Mouse (Mus musculus) Patski (cell line): ENCODE measurements around the gene Pla2g1b. TPM values are rescaled to one million over a fixed set of nuclear protein-coding genes. Genes with fewer than 3 reads are reported as not detected.

Experiments used
- ATAC-seq: fragments of 100-300 bp; one replicate; pipeline ENCODE4 v1.8.0; 2021
- CTCF ChIA-PET: fragments of 350-600 bp; sonication (Branson Sonifier 250); formaldehyde crosslinking; loops from one replicate; lab custom pipeline; 2022; ENCODE audit warnings: inconsistent platforms; lab: Charles Lee
- POLR2A ChIA-PET: fragments of 350-600 bp; sonication (Branson Sonifier 250); formaldehyde crosslinking; loops from one replicate; lab custom pipeline; 2022; ENCODE audit warnings: antibody characterized with exemption, inconsistent platforms; lab: Charles Lee
- DNase-seq: peaks from one replicate; pipeline ENCODE4 v3.0.0-alpha.2; 2011; ENCODE audit warnings: low read depth, low spot score
- H3K27me3 ChIP-seq: fragments of 371-371 bp; one replicate; pipeline ENCODE4 v1.5.1; 2021
- CTCF ChIP-seq: fragments of 100-300 bp; IDR thresholded peaks from one replicate; pipeline ENCODE4 v1.5.1; 2021
- in situ Hi-C: fragments of 300-500 bp; cut with MboI; formaldehyde crosslinking; loops from 3 replicates; pipeline ENCODE4 v1.11.1; 2018; ENCODE audit warnings: low pct_unique_long_range_greater_than_20kb, mixed read lengths
- polyA plus RNA-seq: library from polyadenylated mRNA; unstranded; gene quantifications from one replicate; pipeline ENCODE4 v1.2.3, GENCODE M21; 2021

Gene Pla2g1b
- polyA plus RNA-seq, 1 experiment from 2014 or later = not detected

DNA sequence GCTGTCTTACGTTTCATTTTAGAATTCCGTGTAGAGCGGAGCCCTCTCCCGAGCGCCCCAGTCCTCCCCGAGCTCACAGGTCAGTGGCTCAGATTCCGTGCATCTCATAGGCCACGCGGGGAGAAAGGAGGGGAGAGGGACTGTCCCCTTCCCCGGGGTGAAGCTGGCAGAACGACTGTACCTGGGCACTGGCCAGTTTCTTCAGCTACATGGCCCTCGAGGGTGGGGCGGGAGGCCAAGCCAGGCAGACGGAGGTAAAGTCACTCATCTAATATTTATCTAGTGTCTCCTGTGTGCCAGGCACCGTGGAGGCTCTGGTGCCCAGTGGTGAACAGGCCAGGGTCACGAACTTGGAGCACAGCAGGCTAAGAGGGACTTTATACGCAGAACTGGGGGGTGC is 19.0 kb upstream of the Pla2g1b start:
- ATAC-seq (no peak), DNase-seq (no peak)
- TF ChIP-seq CTCF = no peak
- POLR2A ChIA-PET = no interaction called here
- CTCF ChIA-PET = no interaction called here
- H3K27me3 ChIP-seq = no peaks in the 10 kb centered on the region
- in situ Hi-C loops = no loop called here

DNA sequence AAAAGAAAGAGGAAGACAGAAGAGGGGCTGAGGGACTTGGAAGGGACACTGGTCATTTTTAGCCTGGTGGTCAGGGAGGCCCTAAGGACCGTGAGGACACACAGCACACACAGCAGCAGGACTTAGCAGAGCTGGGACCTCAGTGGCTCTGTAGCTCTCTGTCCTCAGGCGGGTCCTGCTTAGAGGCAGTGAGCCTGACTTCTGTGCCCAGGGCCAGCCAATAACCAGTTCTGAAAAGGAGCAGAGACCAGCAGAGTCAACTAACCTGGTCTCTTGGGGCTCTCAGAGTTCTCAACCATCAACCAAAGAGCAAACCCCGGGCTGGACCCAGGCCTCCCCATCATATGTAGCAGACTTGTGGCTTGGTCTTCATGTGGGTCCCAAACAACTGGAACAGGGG is 16.8 kb upstream of the Pla2g1b start:
- no peaks in the 10 kb centered on the region for H3K27me3 ChIP-seq
- POLR2A ChIA-PET = interaction anchor here (0.6 kb wide), 1 partner anchor 97 kb away, joined by 3 read pairs; no protein-coding TSS in a partner anchor
- CTCF ChIA-PET = interaction anchor here (1.1 kb wide), 1 partner anchor 18 kb away, joined by 4 read pairs; no protein-coding TSS in a partner anchor
- DNase-seq = no peak
- TF ChIP-seq CTCF = no peak
- ATAC-seq = no peak
- in situ Hi-C loops = no loop called here

DNA sequence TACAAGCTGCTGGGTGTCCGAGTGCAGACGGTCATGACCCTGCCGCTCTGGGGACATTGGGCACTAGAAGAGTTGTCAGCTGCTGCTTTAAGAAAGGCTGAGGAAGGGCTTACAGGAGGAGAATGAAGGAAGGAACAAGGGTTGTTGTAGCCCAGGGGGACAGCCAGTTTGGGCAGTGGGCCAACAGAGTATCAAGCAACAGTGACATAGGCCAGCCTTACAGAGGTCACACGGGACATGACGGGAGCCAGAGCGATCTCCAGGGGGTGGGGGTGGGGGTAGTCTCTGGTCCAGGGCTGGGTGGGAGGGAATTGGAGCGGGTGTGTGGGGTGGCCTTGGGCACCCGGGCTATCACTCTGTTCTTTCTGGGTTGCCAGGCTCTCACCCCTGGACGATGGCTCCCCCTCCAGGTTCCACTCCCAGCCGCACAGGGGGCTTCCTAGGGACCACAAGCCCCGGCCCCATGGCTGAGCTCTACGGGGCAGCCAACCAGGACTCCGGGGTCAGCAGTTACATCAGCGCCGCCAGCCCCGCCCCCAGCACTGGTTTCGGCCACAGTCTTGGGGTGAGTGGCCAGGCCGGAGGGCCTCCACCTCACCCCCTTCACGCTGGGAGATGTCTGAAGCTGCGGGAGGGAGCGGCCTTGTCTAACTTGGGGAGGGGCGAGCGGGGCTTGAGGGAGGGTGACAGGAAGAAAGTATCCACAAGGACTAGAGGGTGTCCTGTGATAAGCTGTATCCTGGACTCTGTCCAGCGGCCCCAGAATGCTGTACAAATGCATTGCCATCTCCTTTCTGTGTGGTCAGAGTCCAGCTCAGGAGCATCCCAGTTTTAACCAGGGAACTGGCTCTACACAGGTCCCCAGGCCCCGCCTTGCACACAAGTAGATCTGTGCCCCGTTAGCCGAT is 15.4 kb upstream of the Pla2g1b start:
- ATAC-seq (no peak), DNase-seq (no peak)
- no peak for TF ChIP-seq CTCF
- in situ Hi-C loops = no loop called here
- H3K27me3 ChIP-seq = no peaks in the 10 kb centered on the region
- POLR2A ChIA-PET = no interaction called here
- CTCF ChIA-PET = no interaction called here

DNA sequence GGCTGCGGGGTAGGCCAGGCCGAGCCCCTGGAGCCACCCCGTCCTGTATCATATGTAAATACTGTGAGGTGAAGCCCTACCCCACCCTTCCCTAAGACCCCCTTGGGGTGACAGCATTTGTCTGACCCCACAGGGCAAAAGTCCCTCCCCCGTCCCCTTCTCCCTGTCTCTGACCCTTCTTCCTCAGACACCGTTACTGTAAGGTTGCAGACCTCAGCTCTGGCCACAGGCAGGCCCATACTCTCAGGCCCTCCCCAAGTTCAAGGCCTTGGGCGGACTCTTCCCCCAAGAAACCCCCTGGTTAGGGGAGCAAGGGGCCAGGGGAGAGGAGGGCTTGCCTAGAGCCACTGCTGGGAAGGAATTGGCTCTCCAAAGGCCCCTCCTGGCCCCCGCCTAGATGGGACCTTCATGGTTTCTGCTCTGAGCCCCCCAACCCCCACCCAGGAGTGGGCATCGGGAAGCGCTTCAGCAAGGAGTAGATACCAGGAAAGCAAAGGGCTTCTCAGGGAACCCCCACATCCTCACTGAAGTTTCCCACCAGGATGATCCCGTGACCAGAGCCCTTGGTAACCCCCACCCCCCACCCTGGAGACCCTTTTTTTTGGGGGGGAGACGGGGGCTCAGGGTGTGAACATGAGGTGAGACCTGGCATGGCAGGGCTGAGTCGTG is 11.5 kb upstream of the Pla2g1b start:
- CTCF ChIA-PET = no interaction called here
- TF ChIP-seq CTCF = no peak
- no peak for DNase-seq
- no peak for ATAC-seq
- in situ Hi-C loops = no loop called here
- POLR2A ChIA-PET = no interaction called here
- no peaks in the 10 kb centered on the region for H3K27me3 ChIP-seq

DNA sequence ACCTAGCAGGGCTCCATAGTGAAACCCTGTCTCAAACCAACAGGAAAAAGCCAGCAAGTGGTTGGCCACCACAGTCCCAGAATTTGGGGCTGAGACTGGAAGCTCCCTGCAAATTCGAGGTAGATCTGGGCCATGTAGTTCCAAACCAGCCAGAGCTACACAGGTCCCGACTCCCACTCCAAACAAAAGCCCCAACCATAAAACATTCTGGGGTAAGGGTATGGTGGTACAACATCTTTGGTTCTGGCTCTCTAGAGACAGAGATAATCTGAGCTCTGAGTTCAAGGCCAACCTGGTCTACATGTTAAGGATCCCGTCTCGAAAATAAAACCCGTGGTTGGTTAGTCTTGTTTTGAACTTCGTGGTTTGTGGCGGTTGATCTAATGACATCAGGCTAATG is 10.2 kb upstream of the Pla2g1b start:
- H3K27me3 ChIP-seq = no peaks in the 10 kb centered on the region
- POLR2A ChIA-PET = no interaction called here
- DNase-seq (no peak), ATAC-seq (no peak)
- TF ChIP-seq CTCF = no peak
- in situ Hi-C loops = no loop called here
- CTCF ChIA-PET = no interaction called here

DNA sequence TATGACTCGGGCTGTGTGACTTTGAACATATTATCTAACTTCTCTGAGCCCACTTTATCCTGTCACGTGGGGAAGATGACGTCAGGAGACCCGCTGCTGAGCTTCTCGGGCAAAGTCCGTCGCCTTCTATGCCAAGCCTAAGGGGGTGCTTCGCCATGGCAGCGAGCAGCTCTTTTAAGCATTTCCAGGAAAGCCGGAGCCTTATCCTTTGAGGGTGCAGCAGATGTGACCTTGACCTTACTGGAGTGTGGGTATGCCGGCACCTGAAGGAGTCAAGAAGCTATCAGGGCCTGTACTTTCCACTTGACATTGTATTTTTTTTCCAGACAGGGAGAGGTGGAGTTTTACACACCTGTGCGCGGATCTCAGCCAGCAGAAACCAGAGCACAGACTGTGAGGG is 7.1 kb upstream of the Pla2g1b start:
- no peak for TF ChIP-seq CTCF
- POLR2A ChIA-PET = no interaction called here
- in situ Hi-C loops = no loop called here
- no peaks in the 10 kb centered on the region for H3K27me3 ChIP-seq
- no peak for DNase-seq
- CTCF ChIA-PET = interaction anchor here (1.1 to 2.0 kb wide), 2 partner anchors 12 to 14 kb away, joined by 3 to 7 read pairs; no protein-coding TSS in a partner anchor
- no peak for ATAC-seq

DNA sequence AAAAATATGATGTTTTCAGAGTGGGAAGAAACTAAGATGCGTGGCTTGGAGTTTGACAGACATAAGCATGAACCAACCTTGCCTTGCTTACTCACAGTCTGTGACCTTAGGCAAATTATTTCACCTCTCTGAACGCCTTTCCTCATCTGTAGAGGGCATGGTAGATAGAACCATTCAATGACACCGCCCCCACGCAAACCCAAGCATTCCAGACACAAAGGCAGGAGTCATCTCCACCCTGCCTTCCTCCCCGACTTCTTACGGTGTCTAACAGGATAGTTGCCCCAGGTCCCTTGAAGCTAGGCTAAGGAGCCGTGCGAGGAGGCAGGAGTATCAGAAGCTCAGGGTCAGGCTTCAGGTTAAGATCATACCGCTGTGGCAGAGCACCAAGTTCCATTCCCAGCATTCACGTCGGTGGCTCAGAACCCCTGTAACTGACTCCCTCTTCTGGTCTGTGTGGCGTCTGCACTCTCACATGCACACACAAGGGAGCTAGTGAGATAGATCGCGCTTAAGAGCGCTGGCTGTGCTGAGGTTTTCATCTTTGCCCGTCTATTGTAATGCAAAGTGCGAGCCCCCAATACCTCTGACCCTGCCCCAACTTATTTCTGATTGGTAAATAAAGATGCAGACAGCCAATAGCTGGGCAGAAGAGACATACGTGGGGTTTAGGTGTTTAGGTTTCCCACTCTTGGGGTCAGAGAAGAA is 1.5 kb upstream of the Pla2g1b start:
- ATAC-seq (no peak), DNase-seq (no peak)
- in situ Hi-C loops = no loop called here
- POLR2A ChIA-PET = no interaction called here
- CTCF ChIA-PET = interaction anchor here (1.0 kb wide), 1 partner anchor 10 kb away, joined by 3 read pairs; no protein-coding TSS in a partner anchor
- no peak for TF ChIP-seq CTCF
- H3K27me3 ChIP-seq = no peaks in the 10 kb centered on the region

DNA sequence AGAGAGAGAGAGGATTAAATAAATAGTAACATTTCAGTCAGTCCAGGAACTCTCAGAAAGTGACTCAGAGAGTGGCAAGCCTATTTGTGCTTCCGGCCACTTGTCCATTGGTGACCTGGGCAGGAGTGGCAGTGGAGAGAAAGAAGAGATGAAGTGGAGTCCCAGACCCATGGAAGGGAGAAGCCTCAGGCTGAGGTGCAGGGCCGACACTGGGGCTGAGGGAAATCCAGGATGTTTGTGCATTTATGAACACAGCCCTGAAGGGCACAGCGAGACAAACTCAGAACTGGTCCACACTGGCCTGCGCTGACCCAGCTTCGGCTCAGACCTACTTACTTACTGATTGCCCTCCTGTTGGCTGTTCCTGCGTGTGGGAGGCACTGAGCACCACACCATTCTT is 3.7 kb downstream of the Pla2g1b start:
- TF ChIP-seq CTCF = no peak
- ATAC-seq = no peak
- ChIA-PET POLR2A (no interaction called here), CTCF (no interaction called here)
- no peaks in the 10 kb centered on the region for H3K27me3 ChIP-seq
- no peak for DNase-seq
- in situ Hi-C loops = no loop called here

DNA sequence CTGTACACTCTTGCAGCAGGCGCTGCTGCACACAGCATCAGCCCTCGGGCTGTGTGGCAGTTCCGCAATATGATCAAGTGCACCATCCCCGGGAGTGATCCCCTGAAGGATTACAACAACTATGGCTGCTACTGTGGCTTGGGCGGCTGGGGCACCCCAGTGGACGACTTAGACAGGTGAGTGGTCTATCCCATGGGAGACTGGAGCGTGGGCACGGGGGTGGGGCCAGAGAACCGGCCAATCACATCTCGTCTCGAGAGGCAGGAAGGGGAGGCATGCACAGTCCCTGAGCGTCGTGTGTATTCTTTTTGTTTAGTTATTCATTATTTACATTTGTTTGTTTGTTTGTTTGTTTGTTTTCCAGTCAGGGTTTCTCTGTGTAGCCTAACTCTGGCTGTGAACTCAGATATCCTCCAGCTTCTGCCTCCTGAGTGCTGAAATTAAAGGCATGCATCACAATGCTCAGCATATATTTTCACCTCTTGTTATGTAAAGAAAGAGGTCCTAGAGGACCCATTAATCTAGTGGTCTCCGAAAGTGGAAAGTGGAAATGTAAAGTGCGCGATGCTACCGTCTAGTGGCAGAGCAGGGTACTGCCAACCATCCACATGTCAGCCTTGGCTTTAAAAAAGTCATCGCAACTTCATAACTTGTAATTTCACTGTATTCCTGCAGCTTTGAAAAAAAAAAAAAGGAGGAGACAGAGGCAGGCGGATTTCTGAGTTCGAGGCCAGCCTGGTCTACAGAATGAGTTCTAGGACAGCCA is 4.9 kb downstream of the Pla2g1b start:
- ChIA-PET POLR2A (no interaction called here), CTCF (interaction anchor here (0.9 to 1.7 kb wide), 7 partner anchors 13 to 111 kb away, joined by 3 to 7 read pairs (median 3); partner anchors contain the start of gene Sirt4)
- DNase-seq (no peak), ATAC-seq (no peak)
- peak; percentile 72 for TF ChIP-seq CTCF
- in situ Hi-C loops = no loop called here
- no peaks in the 10 kb centered on the region for H3K27me3 ChIP-seq

DNA sequence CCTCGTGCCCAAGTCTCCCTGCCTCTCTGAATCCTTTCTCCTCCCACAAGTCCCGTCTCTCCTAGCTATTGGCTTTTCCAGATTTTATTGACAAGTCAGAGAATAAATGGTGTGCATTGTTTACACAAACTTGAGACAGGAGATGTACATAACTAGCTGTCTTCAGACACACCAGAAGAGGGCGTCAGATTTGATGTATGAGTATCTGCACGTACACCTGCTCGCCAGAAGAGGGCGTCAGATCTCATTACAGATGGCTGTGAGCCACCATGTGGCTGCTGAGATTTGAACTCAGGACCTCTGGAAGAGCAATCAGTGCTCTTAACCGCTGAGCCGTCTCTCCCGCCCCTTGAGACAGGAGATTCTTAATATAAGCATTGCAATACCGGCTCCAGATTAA is 7.1 kb downstream of the Pla2g1b start:
- ATAC-seq = no peak
- CTCF ChIA-PET = interaction anchor here (0.8 kb wide), 1 partner anchor 14 kb away, joined by 3 read pairs; no protein-coding TSS in a partner anchor

More for the DNA sequence above, 7.1 kb downstream of the Pla2g1b start:
- H3K27me3 ChIP-seq = no peaks in the 10 kb centered on the region
- no peak for TF ChIP-seq CTCF
- DNase-seq = no peak
- in situ Hi-C loops = no loop called here
- POLR2A ChIA-PET = interaction anchor here (0.6 kb wide), 1 partner anchor 114 kb away, joined by 3 read pairs; no protein-coding TSS in a partner anchor
